Mouse (Mus musculus) adrenal gland, postnatal 14 days (tissue): Measurements from ENCODE around the gene Med28. TPM values are rescaled to one million over a fixed set of nuclear protein-coding genes. Genes with fewer than 3 reads are reported as not detected.

Source experiments
- DNase-seq: peaks from one replicate; pipeline ENCODE4 v3.0.0; 2021; ENCODE audit warnings: mixed read lengths
- long read RNA-seq, 2 experiments: library from polyadenylated mRNA; stranded (forward); transcript quantifications; one replicate each; pipeline ENCODE4 v2.0.0; 2021
- total RNA-seq: library from RNA; stranded (reverse); gene quantifications from 2 replicates; pipeline ENCODE4 v1.2.3, GENCODE M21; 2021

The Med28 gene
- 75.0 and 75.8 TPM in 2 replicates for total RNA-seq
- long read RNA-seq, experiment 1, full-length matches to known transcripts = 117 of 117 reads
- long read RNA-seq, experiment 1, partial matches to known transcripts = 0 of 117 reads
- long read RNA-seq, experiment 1, other reads (novel, unspliced or antisense) = 0 of 117 reads
- long read RNA-seq, experiment 2, full-length matches to known transcripts = 83 of 87 reads
- long read RNA-seq, experiment 2, partial matches to known transcripts = 0 of 87 reads
- long read RNA-seq, experiment 2, other reads (novel, unspliced or antisense) = 4 of 87 reads

DNA sequence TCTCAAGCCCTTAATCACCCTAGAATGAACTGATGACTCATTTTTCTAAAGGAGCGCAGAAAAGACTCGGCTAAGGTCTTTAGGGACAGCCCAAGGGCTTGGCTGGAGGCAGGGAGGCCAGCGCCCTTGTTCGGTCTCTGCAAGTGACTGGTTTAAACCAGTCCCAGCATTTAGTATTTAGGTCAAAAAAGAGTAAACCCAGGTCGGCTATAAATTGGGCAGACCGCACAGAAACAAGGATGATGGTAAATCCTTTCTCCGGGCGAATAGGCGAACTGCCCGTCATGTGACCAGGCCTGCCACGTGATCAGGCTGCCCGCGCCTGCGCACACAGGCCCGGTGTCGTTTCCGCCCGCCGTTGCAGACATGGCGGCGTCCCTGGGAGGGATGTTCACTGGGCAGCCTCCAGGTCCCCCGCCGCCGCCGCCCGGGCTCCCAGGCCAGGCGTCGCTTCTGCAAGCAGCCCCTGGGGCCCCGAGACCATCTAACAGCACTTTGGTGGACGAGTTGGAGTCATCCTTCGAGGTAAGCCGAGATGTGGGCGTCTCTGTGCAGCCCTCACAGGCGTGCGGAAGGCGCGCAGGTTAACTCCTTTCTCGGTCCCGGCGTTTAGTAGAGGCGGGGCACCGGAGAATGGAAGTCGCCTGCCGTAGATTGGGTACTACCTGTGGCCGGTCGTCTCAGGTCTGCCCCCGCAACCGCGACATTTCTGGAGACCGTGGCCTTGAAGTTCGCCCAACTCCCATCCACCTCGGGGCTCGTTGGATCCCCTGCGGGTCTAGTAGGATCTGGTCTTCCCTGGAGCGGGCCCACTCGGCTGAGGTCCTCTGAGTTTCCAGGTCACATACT lies at the start of gene Med28:
Gene Med28 (plus strand): TSS at position 270 of the 849 bp plus-strand sequence.
- peak; percentile 97 for DNase-seq

DNA sequence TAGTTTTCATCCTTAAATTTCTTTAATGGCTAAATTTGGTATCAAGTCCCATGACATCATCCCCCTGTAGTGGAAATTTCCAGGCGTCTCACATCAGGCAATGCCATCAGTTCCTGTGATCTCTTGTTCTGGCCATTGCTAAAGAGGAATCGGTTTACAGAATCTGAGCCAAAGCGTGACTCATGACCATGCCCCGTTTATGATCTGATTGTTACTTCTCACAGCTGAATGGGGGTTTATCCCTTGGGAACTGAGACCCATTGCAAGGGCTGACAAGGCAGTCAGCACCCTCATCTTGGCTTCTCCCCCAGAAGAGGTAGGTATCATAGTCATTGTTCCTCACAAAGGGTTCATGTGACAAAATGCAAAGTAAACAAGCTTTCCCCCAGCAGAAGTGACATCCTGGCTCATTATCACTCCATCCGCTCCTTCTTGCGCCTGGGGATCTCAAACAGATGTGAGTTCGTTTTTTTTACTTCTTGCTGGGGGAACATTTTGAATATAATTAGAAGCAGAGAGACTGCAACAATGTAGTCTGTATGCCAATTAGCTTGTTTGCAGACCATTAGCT lies 47.1 kb upstream of the Med28 start:
- DNase-seq = peak; percentile 42

DNA sequence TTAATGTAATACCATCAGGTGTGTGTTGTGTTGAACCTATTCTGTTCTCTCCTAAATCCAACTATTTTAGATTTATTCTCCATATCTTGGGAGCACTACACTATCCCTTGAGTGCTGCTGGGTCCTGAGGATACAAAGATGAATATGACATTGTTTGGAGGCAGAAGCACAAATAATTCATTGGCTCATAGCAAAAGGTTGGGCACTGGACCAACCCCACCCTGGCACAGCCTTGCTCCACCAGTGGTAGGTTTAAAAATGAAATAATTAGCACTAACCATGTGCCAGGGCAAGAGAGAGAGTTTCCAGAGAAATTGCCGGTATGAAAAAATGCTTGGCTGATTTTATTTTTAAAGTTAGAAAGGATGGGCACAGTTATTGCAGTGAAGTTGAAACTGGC lies 46.5 kb upstream of the Med28 start:
- DNase-seq = no peak

DNA sequence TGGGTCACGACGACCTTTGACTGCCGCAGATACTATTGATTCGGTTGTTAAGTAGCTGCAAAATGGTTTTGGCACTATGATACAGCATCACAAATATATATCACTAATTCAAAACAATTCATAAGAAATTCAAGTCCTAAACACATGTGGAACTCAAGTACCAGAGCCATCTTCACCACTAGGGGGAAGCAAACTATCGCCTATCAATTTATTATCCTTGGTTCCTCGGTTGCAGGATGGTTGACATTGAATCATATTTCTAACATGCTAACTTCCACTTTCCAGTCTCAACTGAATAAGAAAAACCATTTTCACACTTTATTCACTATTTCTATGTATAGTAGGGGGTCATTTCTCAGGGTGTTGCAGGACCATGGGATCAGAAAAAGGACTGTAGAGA lies 45.8 kb upstream of the Med28 start:
- peak; percentile 63 for DNase-seq

DNA sequence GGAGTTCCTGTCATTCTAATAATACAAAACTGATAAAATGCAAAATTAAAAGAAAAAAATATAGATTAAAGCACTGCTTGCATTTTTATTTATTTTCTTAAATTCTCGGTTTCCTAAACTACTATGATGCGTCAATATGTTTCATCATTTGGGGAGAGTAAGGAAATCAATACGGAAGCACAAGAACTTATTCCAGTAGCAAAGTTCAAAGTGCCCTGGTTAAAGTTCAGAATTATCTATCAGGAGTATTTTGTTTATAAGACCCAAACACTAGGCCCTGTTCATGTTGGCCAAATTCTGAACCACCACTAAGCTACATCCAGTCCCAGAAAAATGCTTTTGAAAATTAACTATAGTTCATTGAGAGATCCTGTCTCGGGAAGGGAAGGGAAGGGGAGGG lies 45.3 kb upstream of the Med28 start:
- no peak for DNase-seq

DNA sequence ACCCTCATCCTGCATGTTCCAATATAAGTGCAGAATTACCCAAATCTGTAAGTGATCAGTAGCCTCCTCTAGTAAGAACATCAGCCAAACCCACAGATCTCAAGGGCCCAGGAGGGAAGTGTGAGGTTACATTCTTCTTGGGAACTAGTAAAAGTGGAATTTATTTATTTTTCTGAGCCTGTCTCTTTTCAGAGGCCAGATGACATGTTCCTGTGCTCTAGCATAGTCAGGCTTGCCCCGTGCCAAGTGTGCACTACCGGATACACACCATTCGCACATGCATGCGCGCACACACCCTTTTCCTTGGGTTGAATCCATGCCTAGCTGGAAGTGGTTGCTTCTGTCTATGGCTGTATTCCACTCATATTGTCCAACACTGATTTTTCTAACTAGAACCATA lies 44.3 kb upstream of the Med28 start:
- DNase-seq = no peak

DNA sequence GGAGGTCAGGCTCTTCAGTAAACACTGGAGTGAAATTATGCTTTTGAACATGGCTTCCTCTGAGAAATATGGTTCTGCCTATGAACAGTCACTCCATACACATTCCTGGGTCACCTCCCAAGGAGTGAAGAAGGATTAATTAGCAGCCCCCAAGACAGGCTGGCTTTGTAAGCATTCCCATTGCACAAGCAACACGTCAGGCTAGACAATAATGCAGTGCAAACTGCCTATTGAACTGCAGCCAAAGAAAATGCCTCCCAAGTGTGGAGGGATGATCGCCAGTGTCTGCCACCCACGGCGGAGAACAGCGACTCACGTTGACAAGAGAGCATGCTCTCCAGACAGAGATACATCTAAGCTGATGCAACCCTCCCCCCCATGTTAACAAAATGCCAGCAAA lies 43.7 kb upstream of the Med28 start:
- no peak for DNase-seq

DNA sequence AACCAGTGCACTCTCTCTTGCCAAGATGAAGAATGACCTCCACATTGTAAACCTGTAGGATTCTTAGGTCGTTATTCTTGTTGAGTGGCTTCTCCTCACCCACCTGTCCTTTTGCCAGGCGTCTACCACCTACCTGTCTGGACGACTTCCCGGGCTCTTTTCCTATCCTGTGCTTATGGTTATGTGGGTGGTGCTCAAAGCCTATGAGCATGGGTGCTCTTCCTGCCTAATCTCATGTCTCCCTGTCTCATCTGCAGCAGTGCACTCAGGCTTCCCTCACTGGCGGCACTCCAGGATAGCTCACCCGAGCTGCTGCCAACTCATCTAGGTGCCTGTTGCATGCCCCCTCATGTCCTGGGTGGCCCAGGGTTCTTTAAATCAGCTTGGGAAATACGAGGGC lies 42.4 kb upstream of the Med28 start:
- DNase-seq = no peak

DNA sequence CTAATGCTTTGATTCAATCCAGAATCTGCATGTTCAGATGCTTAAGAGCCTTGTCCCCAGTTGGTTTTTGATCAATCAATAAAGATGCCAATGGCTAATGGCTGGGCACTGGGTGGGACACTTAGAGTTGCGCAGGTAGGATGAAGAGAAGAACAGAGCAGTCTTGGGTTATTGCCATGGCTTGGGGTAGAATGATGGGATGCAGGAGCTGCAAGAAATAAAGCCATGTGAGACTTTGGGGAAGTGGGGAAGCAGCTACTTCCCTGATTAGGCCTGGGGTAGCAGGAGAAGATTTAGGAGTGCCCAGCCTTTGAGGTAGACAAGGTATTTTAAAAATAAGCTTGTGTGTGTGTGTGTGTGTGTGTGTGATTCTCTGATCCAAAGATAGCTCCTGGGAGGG lies 40.0 kb upstream of the Med28 start:
- DNase-seq = no peak

DNA sequence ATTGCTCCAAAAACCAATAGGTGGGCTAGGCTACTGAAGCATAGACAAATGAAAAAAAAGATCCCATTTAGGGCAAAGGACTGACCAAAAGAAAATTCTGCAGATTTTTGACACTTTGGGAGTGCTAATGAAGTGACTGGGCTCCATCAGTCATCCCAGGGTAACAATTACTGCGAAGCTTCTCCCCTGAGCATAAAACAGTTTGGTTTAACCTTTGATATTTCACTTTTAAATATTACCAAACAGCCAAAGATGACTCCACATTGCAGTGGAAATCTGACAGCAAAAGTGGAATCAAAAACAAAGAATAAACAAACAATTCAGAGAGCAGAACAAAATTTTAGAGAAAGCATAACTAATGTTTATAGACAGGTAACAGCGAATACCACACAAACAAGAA lies 38.9 kb upstream of the Med28 start:
- DNase-seq = no peak

DNA sequence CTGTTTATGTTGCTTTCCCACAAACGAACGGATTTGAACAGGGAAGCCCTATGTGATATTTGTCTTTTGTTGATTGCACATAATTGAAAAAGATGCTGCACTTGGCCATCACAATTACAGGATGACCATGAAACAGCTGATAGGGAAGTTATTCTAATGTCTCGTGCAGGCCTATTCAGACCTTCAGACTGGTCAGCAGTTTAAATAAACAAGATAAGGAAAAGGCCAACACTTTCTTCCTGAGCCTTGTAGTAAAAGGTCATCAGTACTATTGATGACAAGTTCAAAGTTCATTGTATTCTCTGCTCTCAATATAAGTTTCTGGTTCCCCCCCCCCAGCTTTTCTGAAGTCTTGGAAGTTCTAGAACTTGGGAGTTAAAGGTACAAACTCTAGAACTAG lies 37.4 kb upstream of the Med28 start:
- DNase-seq = no peak

DNA sequence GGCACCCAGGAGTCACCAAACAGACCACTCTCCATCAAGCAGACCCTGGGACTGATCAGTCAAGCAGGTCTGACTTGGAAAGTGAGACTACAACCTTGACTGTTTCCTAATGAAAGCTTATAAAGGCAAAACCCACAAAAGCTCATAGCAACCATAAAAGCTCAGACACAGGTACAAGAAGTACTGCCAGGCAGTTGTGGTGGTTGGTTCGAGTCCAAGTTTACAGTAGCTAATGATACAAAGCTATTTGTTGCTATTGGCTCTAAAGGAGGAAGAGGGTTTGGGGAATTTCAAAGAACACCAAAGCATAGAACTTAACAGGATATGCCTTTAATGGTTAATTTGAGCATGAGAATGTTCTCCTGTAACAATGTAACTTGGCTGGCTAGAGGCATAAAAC lies 36.4 kb upstream of the Med28 start:
- DNase-seq = no peak

DNA sequence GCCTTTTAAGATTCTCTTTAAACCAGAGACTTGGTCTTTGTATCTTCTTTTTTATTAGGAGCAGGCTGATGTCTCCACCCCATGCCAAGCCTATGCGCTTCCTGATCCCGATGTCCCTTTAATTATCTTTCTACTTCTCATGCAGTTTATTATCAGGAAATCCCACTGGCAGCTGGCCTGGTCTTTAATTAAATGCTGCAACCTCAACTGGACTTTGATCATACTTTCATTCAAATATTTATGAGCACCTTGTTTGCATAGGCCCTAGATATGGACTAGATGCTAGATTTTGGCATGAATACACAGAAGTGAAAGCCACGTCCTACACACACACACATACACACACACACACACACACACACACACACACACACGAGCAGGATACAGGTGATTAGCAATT lies 28.3 kb upstream of the Med28 start:
- no peak for DNase-seq

DNA sequence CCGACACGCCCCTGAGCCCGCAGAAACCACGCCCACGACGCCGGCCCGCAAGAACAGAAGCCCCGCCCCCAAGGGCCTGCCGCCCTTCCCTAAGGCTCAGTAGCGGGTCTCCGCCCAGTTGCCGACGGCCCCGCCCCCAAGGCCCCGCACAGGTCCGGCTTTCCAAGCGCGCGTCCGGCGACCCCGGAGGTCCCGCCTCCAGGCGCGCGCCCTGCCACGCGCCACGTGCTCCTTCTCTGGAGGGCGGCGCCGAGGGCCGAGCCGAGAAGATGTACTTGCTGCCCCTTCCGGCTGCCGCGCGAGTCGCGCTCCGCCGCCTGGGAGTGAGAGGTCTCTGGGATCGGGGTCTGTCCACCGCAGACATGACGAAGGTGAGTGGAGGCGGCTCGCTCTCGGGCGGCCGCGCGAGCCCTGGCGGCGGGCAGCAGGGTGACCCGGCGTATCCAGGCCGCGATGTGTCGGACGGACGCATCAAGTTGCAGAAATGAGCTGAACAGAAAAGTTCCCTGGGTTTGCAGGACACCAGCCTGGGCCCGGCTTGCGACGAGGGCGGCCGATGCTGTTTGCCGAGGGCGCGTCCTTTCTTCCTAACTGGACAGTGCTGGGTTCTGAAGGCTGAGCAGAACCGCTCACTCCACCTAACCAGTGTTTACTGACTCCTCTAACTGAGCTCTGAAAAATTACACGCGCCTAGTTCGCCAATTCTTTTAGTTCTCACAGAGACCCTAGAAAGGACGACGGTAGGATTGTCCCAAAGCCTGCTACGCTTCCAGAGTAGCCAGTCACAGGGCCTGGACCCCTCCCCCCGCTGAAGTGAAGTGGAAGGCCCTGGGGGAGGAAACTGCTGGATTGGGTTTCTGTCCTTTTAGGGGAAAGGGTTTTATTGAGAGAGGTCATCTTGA lies 26.6 kb upstream of the Med28 start, which contains the start of gene Lap3:
Gene Lap3 (plus strand): TSS at position 184 of the 902 bp plus-strand sequence.
- DNase-seq = peak; percentile 100

DNA sequence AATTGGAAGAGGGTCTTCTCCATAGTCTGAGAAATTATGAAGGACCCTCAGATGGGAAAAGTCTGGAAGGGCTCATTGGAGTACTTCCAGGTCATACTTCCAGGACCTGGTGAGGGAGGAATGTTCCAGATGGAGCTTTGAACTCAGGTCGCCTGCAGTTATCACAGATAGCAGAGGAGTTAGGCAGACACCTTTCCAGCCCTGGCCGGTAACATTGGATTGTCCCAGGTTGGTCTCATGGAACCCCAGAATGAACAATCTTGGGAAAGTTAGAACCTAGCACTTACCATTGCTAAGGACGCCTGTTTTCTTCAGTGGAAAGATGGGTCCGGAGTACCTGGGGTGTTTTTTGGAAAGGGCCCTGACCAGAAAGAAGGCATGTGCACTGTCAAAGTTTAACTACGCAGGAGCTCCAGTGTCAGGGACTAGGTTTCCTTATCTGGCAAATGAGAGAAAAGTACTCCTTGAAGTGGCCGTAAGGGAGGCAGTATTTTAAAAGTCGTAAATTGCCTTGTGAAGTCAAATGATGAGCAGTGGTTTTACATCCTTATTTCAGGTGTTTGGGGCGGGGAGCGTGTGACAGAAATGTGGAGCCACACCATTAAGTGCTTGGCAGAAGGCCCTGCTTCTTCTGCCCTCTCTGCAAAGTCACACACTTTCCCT lies 25.8 kb upstream of the Med28 start:
- no peak for DNase-seq

DNA sequence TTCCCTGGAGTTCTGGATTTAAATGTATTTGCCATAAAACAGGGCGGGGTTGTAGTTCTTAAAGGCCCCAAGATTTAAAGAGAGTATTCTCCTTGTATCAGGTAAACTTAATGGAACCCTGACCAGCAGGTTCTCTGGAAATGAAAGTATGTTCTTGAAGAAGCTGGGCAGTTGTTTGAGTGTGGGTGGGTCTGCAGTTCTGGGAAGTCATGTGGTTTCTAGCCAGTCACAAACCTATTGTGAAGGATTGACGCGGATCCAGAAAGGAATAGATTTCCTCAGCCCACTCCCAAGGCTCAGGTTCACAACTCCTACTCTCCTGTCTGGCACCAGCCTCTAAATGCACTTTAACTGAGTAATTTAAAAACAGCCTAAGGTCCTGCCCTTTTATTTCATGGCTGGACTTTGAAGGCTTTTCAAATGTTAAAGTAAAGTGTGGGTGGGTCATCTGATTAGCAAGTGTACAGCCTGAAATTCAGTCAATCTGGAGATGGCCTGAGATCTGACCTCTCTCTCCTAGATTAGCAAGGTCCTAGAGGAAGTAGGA lies 24.5 kb upstream of the Med28 start:
- DNase-seq = no peak

DNA sequence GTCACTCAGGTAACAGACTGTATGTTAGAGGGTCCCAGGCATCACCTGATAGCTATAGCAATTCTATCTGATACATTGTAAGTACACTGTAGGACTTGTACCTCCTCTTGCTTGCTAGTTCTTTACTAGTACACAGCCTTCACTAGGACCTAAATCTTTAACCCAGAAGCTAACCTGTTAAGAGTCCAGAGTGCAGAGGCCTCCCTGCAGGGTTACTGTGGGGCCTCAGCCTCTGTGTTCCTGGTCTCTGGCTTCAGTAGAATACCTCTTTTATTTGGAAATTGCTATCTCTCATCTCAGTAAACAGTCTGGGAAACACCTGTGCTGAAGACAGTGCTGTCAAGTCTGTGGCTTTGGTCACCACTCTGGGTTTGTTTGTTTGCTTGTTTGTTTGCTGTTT lies 24.0 kb upstream of the Med28 start:
- DNase-seq = no peak

DNA sequence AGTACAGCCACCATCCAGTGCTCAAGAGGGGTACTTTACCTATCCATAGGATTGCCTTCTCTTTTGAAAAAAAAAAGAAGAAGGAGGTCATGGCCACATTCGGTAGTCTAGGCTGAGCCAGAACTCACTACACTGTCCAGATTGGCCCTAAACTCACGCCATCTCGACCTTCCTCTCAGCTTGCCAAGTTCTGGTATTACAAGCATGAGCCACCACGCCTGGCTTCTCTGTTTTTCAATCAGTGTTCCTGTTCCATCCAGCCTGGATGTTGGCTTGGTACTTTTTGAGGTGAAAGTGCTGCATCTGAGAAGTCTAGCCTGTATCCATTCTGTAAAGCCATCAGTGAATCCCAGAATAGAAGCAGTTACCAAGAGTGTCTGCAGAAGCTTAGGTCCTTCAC lies 23.6 kb upstream of the Med28 start:
- no peak for DNase-seq

DNA sequence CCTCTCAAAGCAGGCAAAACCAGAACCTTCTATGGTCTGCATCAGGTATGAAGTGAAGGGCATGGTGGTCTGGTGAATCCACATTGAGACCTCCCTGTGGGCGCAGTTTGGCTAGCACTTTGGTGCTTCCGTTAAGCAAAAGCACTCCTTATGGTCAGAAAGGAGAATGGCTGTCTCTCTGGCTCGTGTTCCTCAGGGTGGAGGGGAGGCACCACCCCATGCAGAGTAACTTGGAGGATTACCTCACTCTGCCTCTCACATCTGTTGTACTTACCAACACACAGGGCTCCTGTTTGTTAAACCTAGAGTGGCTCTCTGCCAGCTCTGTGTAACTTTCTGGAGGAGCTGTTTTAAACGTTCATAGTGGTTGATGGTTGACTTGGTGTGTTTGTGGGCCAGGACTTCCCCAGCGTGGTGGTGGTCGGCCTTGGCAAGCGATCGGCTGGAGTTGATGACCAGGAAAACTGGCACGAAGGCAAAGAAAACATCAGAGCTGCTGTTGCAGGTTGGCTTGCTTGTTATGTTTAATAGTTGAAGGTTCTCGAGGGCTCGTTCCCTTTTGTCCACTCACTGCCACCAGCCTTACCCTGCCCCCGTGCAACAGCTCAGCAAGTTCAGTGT lies 23.0 kb upstream of the Med28 start:
- no peak for DNase-seq

DNA sequence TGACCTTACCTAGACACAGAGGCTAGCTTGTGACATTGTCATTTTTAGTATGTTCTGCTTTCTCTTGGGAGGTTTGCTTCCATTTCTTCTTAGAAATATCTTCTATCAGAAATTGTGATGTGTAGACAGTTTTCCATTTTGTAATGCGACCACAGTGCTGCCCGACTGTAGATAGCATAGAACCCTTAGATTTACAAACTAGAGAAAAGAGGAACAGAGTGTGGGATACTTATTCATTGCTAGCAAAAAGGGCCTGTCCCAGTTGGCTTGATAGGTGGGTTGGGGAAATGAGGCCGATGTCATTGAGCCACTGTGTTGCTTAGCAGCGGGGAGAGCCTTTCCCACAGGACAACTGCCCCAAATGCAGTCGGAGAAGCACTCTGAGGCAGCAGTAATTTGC lies 22.5 kb upstream of the Med28 start:
- no peak for DNase-seq

DNA sequence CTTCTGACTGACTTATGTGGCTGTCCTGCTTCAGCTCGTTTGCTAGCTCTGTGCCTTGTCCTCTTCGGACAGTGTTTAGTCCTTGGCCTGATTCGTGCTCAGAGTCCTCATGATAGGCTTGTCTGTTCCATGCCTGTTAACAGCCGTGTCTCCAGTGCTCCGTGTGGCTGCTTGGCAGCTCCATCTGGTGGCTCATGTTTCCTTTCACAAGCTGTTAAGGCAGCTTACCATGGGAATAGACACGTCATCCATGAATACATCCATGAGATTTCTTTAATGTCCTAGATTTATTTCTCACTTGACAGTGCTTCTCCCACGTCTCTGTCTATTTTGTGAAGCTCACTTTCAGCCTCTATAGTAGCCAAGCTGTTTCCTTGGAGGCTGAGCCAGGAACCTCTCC lies 10.0 kb upstream of the Med28 start:
- DNase-seq = no peak
